Mouse (Mus musculus) stomach, postnatal 0 days (tissue): ENCODE measurements at regions not wholly inside any gene's neighbourhood (a gene's known extent, or its start where the extent isn't known, plus 50 kb on each side); places are given as distances from the start of the nearest gene placed in this dataset.

ENCODE experiments used
- ATAC-seq: fragments of 200-750 bp; cut with Nextera tagmentation; 2 replicates; pipeline ENCODE4 v1.8.0; 2017; ENCODE audit not compliant: low FRiP score, low TSS enrichment
- DNase-seq: peaks from one replicate; pipeline ENCODE4 v3.0.0-alpha.2; 2016; ENCODE audit warnings: low spot score
- H3K27ac ChIP-seq: fragments of 300-500 bp; sonication (generic); replicated peaks from 2 replicates; pipeline ENCODE4 v1.5.1; 2014; ENCODE audit warnings: mild to moderate bottlenecking, control low read depth
- H3K27me3 ChIP-seq: fragments of 300-500 bp; sonication (generic); 2 replicates; pipeline ENCODE4 v1.6.1; 2014; ENCODE audit warnings: low read length; ENCODE audit not compliant: control insufficient read depth, insufficient read depth
- H3K36me3 ChIP-seq: fragments of 300-500 bp; sonication (generic); 2 replicates; pipeline ENCODE4 v1.6.1; 2014; ENCODE audit warnings: low read length, mixed read lengths; ENCODE audit not compliant: control insufficient read depth, insufficient read depth
- H3K4me1 ChIP-seq: fragments of 300-500 bp; sonication (generic); replicated peaks from 2 replicates; pipeline ENCODE4 v1.6.1; 2014; ENCODE audit warnings: antibody characterized with exemption; ENCODE audit not compliant: control insufficient read depth, insufficient read depth
- H3K4me2 ChIP-seq: fragments of 300-500 bp; sonication (generic); replicated peaks from 2 replicates; pipeline ENCODE4 v1.6.1; 2014; ENCODE audit warnings: low read depth, mild to moderate bottlenecking, control low read depth, moderate library complexity
- H3K4me3 ChIP-seq: fragments of 300-500 bp; sonication (generic); 2 replicates; pipeline ENCODE4 v1.5.1; 2014; ENCODE audit warnings: low read depth, low read length, control low read depth
- H3K9ac ChIP-seq: fragments of 300-500 bp; sonication (generic); 2 replicates; pipeline ENCODE4 v1.6.1; 2014; ENCODE audit warnings: mild to moderate bottlenecking, low read length, control low read depth, mixed read lengths
- H3K9me3 ChIP-seq: fragments of 300-500 bp; sonication (generic); 2 replicates; pipeline ENCODE4 v1.6.1; 2016; ENCODE audit warnings: low read length; ENCODE audit not compliant: control insufficient read depth
- CTCF ChIP-seq: IDR thresholded peaks from 2 replicates; pipeline ENCODE4 v1.5.1; 2016; ENCODE audit warnings: antibody characterized with exemption, low read depth, mild to moderate bottlenecking, moderate library complexity
- EP300 ChIP-seq: optimal IDR thresholded peaks from 2 replicates; pipeline ENCODE3; 2016; ENCODE audit warnings: antibody characterized with exemption
- WGBS: fragments of 180-500 bp; shearing (Covaris S2); extraction: QIAGEN DNeasy Blood & Tissue Kit; methylation state at CpG from one replicate; pipeline ENCODE4 v1.1.7; 2014; 5-methylcytosine and 5-hydroxymethylcytosine counted together

DNA sequence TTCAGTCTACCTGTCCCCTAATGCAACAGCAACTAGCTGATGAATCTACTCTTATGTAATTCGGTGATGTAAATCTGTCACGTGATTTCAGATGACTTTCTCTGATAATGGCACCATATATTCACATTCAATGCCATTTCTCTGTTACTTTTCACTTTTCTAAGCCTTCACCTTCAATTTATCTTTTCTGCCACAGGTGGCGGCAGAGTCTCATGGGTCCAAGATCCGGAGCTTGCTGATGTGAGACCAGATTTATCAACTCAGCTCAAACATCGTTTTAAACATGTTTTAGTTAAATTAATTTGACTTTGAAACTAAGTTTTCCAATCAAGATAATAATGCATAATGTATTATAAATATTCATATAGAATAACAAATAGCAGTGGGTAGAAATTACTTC, 148.4 kb upstream of the Cadm2 start:
- H3K27ac ChIP-seq, result no peak overlapping the region
- H3K9me3 ChIP-seq, result no peaks in the 10 kb centered on the region
- ATAC-seq (no peak), DNase-seq (no peak)
- no peak overlapping the region for H3K4me3 ChIP-seq
- TF ChIP-seq EP300, result no peak
- peak; percentile 48 for TF ChIP-seq CTCF
- H3K4me1 ChIP-seq, result no peaks in the 10 kb centered on the region
- H3K9ac ChIP-seq, result no peak overlapping the region
- H3K36me3 ChIP-seq, result no peaks in the 10 kb centered on the region
- no peak overlapping the region for H3K4me2 ChIP-seq
- no peaks in the 10 kb centered on the region for H3K27me3 ChIP-seq
- WGBS, result 38% methylated on average over 5 of the region's 5 CpGs

DNA sequence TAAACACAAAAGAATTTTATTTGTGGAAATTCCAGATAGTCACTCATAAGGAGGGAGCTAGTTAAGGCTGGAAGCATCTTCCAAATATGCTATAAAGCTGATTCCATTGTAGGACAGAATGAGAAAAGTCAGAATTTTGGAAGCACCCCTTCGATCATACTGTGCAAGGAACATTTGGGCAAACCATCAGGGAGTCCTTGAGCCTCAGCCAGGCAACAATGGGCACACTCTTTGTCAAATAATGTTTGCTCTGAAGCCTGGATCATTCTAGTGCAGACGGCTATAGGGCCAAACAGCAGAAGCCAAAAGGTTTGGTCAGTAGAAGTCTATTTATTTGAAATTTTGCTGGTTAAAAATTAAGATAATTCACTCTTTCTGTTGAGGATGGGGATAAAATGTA, 114.7 kb upstream of the Cadm2 start:
- TF ChIP-seq CTCF, result no peak
- TF ChIP-seq EP300, result no peak
- no peaks in the 10 kb centered on the region for H3K27me3 ChIP-seq
- no peaks in the 10 kb centered on the region for H3K9me3 ChIP-seq
- no peaks in the 10 kb centered on the region for H3K4me1 ChIP-seq
- H3K4me3 ChIP-seq, result no peak overlapping the region
- no peaks in the 10 kb centered on the region for H3K36me3 ChIP-seq
- 72% methylated on average over 2 of the region's 2 CpGs for WGBS
- DNase-seq (no peak), ATAC-seq (no peak)
- H3K9ac ChIP-seq, result no peak overlapping the region
- no peak overlapping the region for H3K4me2 ChIP-seq
- no peak overlapping the region for H3K27ac ChIP-seq

- H3K27me3 ChIP-seq, result no peaks in the 10 kb centered on the region
- H3K4me3 ChIP-seq, result no peak overlapping the region
- 39% methylated on average over 3 of the region's 3 CpGs for WGBS
- H3K9ac ChIP-seq, result no peak overlapping the region
- no peaks in the 10 kb centered on the region for H3K9me3 ChIP-seq
- H3K36me3 ChIP-seq, result no peaks in the 10 kb centered on the region
- DNase-seq (no peak), ATAC-seq (no peak)
- no peak overlapping the region for H3K27ac ChIP-seq
- H3K4me2 ChIP-seq, result no peak overlapping the region
- H3K4me1 ChIP-seq, result no peaks in the 10 kb centered on the region
- TF ChIP-seq EP300 (no peak), CTCF (no peak)
Observed at GRCm38 (mm10) chr16:67698619-67699018, 77.9 kb upstream of the Cadm2 start.
